Mouse (Mus musculus) intestine, postnatal 0 days (tissue): Measurements from ENCODE around the gene Sfxn5. TPM values are rescaled to one million over a fixed set of nuclear protein-coding genes. Genes with fewer than 3 reads are reported as not detected.

Experiments used
- ATAC-seq: fragments of 200-750 bp; cut with Nextera tagmentation; 2 replicates; pipeline ENCODE4 v1.8.0; 2017; ENCODE audit warnings: mild to moderate bottlenecking, moderate TSS enrichment, moderate library complexity
- H3K27ac ChIP-seq: fragments of 300-500 bp; sonication (generic); 2 replicates; pipeline ENCODE4 v1.5.1; 2014; ENCODE audit warnings: mild to moderate bottlenecking, low read depth, low read length, moderate library complexity
- H3K27me3 ChIP-seq: fragments of 300-500 bp; sonication (generic); replicated peaks from 2 replicates; pipeline ENCODE4 v1.6.1; 2014; ENCODE audit warnings: low read length, mixed read lengths; ENCODE audit not compliant: control insufficient read depth, insufficient read depth
- H3K36me3 ChIP-seq: fragments of 300-500 bp; sonication (generic); 2 replicates; pipeline ENCODE4 v1.6.1; 2014; ENCODE audit warnings: mild to moderate bottlenecking, moderate library complexity; ENCODE audit not compliant: control insufficient read depth, insufficient read depth
- H3K4me1 ChIP-seq: fragments of 300-500 bp; sonication (generic); replicated peaks from 2 replicates; pipeline ENCODE4 v1.6.1; 2014; ENCODE audit warnings: antibody characterized with exemption, low read length, mixed read lengths; ENCODE audit not compliant: control insufficient read depth, insufficient read depth
- H3K4me2 ChIP-seq: fragments of 300-500 bp; sonication (generic); replicated peaks from 2 replicates; pipeline ENCODE4 v1.6.1; 2014; ENCODE audit warnings: low read depth, mild to moderate bottlenecking, moderate library complexity
- H3K4me3 ChIP-seq: fragments of 300-500 bp; sonication (generic); 2 replicates; pipeline ENCODE4 v1.5.1; 2014; ENCODE audit warnings: low read depth, low read length
- H3K9ac ChIP-seq: fragments of 300-500 bp; sonication (generic); 2 replicates; pipeline ENCODE4 v1.6.1; 2014; ENCODE audit warnings: mild to moderate bottlenecking, low read depth, low read length
- H3K9me3 ChIP-seq: fragments of 300-500 bp; sonication (generic); 2 replicates; pipeline ENCODE4 v1.6.1; 2016; ENCODE audit warnings: mixed run types; ENCODE audit not compliant: control insufficient read depth
- CTCF ChIP-seq: sonication (generic); IDR thresholded peaks from 2 replicates; pipeline ENCODE4 v1.5.1; 2016; ENCODE audit warnings: low read depth, mild to moderate bottlenecking, control low read depth, antibody characterized with exemption, moderate library complexity
- WGBS: fragments of 180-500 bp; shearing (Covaris S2); extraction: QIAGEN DNeasy Blood & Tissue Kit; methylation state at CpG from one replicate; pipeline ENCODE4 v1.1.7; 2014; 5-methylcytosine and 5-hydroxymethylcytosine counted together
- polyA plus RNA-seq: library from polyadenylated mRNA; unstranded; fragments of >200 nt; fragmentation: Nextera tagmentation; extraction: Ambion mirVana; gene quantifications from 2 replicates; pipeline ENCODE4 v1.2.1, GENCODE M21; 2015

The Sfxn5 gene
- polyA plus RNA-seq, 1 experiment from 2014 or later, result 3.4 TPM

- Histone ChIP-seq H3K9ac (no peak overlapping the region), H3K4me1 (no peaks in the 10 kb centered on the region), H3K4me2 (no peak overlapping the region), H3K27ac (no peak overlapping the region), H3K36me3 (no peaks in the 10 kb centered on the region; the same call in 1 of the 2 replicates), H3K27me3 (no peaks in the 10 kb centered on the region), H3K9me3 (no peaks in the 10 kb centered on the region), H3K4me3 (no peak overlapping the region)
- WGBS, result 88% methylated on average over 10 of the region's 10 CpGs
- no peak for TF ChIP-seq CTCF
- no peak for ATAC-seq
Measured at GRCm38 (mm10) chr6:85222551-85222950, 110.7 kb downstream of the Sfxn5 start.

- TF ChIP-seq CTCF, result no peak
- Histone ChIP-seq H3K4me2 (no peak overlapping the region), H3K27ac (no peak overlapping the region), H3K4me3 (no peak overlapping the region), H3K9me3 (no peaks in the 10 kb centered on the region), H3K9ac (no peak overlapping the region), H3K36me3 (no peaks in the 10 kb centered on the region; the same call in 1 of the 2 replicates), H3K27me3 (no peaks in the 10 kb centered on the region), H3K4me1 (no peaks in the 10 kb centered on the region)
- no peak for ATAC-seq
- 59% methylated on average over 4 of the region's 4 CpGs for WGBS
Measured at GRCm38 (mm10) chr6:85220917-85221316, 112.3 kb downstream of the Sfxn5 start.

- no peak for ATAC-seq
- WGBS, result 91% methylated on average over 11 of the region's 11 CpGs
- no peak overlapping the region for H3K27ac ChIP-seq
Measured at GRCm38 (mm10) chr6:85219706-85220105, 113.5 kb downstream of the Sfxn5 start.

GRCm38 (mm10) chr6:85218684-85219445, 114.4 kb downstream of the Sfxn5 start:
- Histone ChIP-seq H3K4me3 (no peak overlapping the region), H3K9me3 (no peaks in the 10 kb centered on the region), H3K27ac (no peak overlapping the region), H3K27me3 (no peaks in the 10 kb centered on the region), H3K9ac (no peak overlapping the region), H3K4me1 (no peaks in the 10 kb centered on the region), H3K4me2 (no peak overlapping the region), H3K36me3 (no peaks in the 10 kb centered on the region)
- ATAC-seq, result no peak
- no peak for TF ChIP-seq CTCF
- 52% methylated on average over 5 of the region's 5 CpGs for WGBS

More at GRCm38 (mm10) chr6:85219706-85220105, 113.5 kb downstream of the Sfxn5 start:
- no peaks in the 10 kb centered on the region for H3K9me3 ChIP-seq
- no peaks in the 10 kb centered on the region for H3K27me3 ChIP-seq
- no peaks in the 10 kb centered on the region for H3K4me1 ChIP-seq
- H3K4me3 ChIP-seq, result no peak overlapping the region
- H3K36me3 ChIP-seq, result no peaks in the 10 kb centered on the region
- no peak overlapping the region for H3K4me2 ChIP-seq
- no peak overlapping the region for H3K9ac ChIP-seq
- no peak for TF ChIP-seq CTCF

- WGBS, result 81% methylated on average over 4 of the region's 4 CpGs
- H3K36me3 ChIP-seq, result no peaks in the 10 kb centered on the region
- H3K27me3 ChIP-seq, result no peaks in the 10 kb centered on the region
- H3K27ac ChIP-seq, result no peak overlapping the region
- H3K9me3 ChIP-seq, result no peaks in the 10 kb centered on the region
- H3K4me3 ChIP-seq, result no peak overlapping the region
- no peak for TF ChIP-seq CTCF
- H3K9ac ChIP-seq, result no peak overlapping the region
- no peak overlapping the region for H3K4me2 ChIP-seq
- H3K4me1 ChIP-seq, result no peaks in the 10 kb centered on the region
- no peak for ATAC-seq
Measured at GRCm38 (mm10) chr6:85218251-85218650, 115.0 kb downstream of the Sfxn5 start.

- H3K9ac ChIP-seq, result no peak overlapping the region
- TF ChIP-seq CTCF, result no peak
- H3K4me3 ChIP-seq, result no peak overlapping the region
- no peaks in the 10 kb centered on the region for H3K36me3 ChIP-seq
- 57% methylated on average over 1 of the region's 1 CpGs for WGBS
- no peaks in the 10 kb centered on the region for H3K9me3 ChIP-seq
- ATAC-seq, result no peak
- 0 out of 2 replicates have a peak, but pooled peaks cover 4% of the 10 kb centered on the region for H3K4me1 ChIP-seq
- no peaks in the 10 kb centered on the region for H3K27me3 ChIP-seq
- no peak overlapping the region for H3K4me2 ChIP-seq
- no peak overlapping the region for H3K27ac ChIP-seq
Measured at GRCm38 (mm10) chr6:85210686-85211085, 122.5 kb downstream of the Sfxn5 start.
